Mouse (Mus musculus) brain, embryonic 14.5 days (tissue): ENCODE data around the gene Gnaz. TPM values are rescaled to one million over a fixed set of nuclear protein-coding genes. Genes with fewer than 3 reads are reported as not detected.
A peak's percentile ranks its signal among the peaks of the same experiment; 100 is the strongest.

Experiments used
- DNase-seq: peaks from one replicate; pipeline ENCODE4 v3.0.0-alpha.2; 2011; ENCODE audit warnings: low read depth
- CTCF ChIP-seq: fragments of 200-500 bp; IDR thresholded peaks from 2 replicates; pipeline ENCODE4 v1.5.1; 2012; ENCODE audit warnings: inconsistent platforms, mild to moderate bottlenecking, moderate library complexity, borderline replicate concordance; ENCODE audit not compliant: insufficient read depth, insufficient read length; ENCODE audit errors: extremely low read depth
- POLR2A ChIP-seq: fragments of 200-500 bp; IDR thresholded peaks from 2 replicates; pipeline ENCODE4 v1.6.1; 2012; ENCODE audit warnings: mild to moderate bottlenecking, inconsistent platforms, borderline replicate concordance; ENCODE audit not compliant: poor library complexity, insufficient read depth, insufficient read length, severe bottlenecking; ENCODE audit errors: extremely low read depth
- polyA plus RNA-seq: library from polyadenylated mRNA; depleted of rRNA; stranded (reverse); fragments of >200 nt; gene quantifications from 2 replicates; pipeline ENCODE4 v1.2.3, GENCODE M21; 2012; rRNA removed

The Gnaz gene
- 41.6 and 66.1 TPM in 2 replicates for polyA plus RNA-seq

GRCm38 (mm10) chr10:74966850-74967451 lies at the start of gene Gnaz:
TSS of gene Gnaz (plus strand) at chr10:74967177.
- DNase-seq: peak; percentile 99
- peak; percentile 50; the same call in 1 of the 2 replicates for TF ChIP-seq CTCF
- TF ChIP-seq POLR2A: peak; percentile 67

GRCm38 (mm10) chr10:74919277-74919676 lies 47.7 kb upstream of the Gnaz start:
- no peak for TF ChIP-seq CTCF
- no peak for TF ChIP-seq POLR2A

GRCm38 (mm10) chr10:74920853-74921567 lies 46.0 kb upstream of the Gnaz start:
- peak; percentile 86 for DNase-seq
- TF ChIP-seq CTCF: peak; percentile 83
- no peak for TF ChIP-seq POLR2A

More at GRCm38 (mm10) chr10:74919277-74919676, 47.7 kb upstream of the Gnaz start:
- no peak for DNase-seq

- no peak for TF ChIP-seq POLR2A
- TF ChIP-seq CTCF: no peak
- DNase-seq: no peak
Observed at GRCm38 (mm10) chr10:74921614-74922013, 45.4 kb upstream of the Gnaz start.

GRCm38 (mm10) chr10:74922763-74923162 lies 44.2 kb upstream of the Gnaz start:
- peak; percentile 67 for DNase-seq
- no peak for TF ChIP-seq POLR2A
- peak; percentile 67 for TF ChIP-seq CTCF

GRCm38 (mm10) chr10:74924274-74924673 lies 42.7 kb upstream of the Gnaz start:
- no peak for TF ChIP-seq CTCF
- no peak for TF ChIP-seq POLR2A

GRCm38 (mm10) chr10:74925324-74925723 lies 41.7 kb upstream of the Gnaz start:
- DNase-seq: peak; percentile 58
- TF ChIP-seq CTCF (peak; percentile 74), POLR2A (no peak)

More at GRCm38 (mm10) chr10:74924274-74924673, 42.7 kb upstream of the Gnaz start:
- DNase-seq: no peak

- no peak for TF ChIP-seq POLR2A
- no peak for TF ChIP-seq CTCF
- DNase-seq: no peak
Observed at GRCm38 (mm10) chr10:74928276-74928675, 38.7 kb upstream of the Gnaz start.

- TF ChIP-seq CTCF (peak; percentile 34; the same call in 1 of the 2 replicates), POLR2A (no peak)
- DNase-seq: no peak
Observed at GRCm38 (mm10) chr10:74929578-74929977, 37.4 kb upstream of the Gnaz start.

- peak; percentile 50 for DNase-seq
Observed at GRCm38 (mm10) chr10:74930541-74930940, 36.4 kb upstream of the Gnaz start.

GRCm38 (mm10) chr10:74931631-74932030 lies 35.3 kb upstream of the Gnaz start:
- DNase-seq: no peak
- no peak for TF ChIP-seq POLR2A
- TF ChIP-seq CTCF: no peak

More at GRCm38 (mm10) chr10:74930541-74930940, 36.4 kb upstream of the Gnaz start:
- 0 out of 2 replicates have a peak, but pooled peaks have one; percentile 14 for TF ChIP-seq CTCF
- no peak for TF ChIP-seq POLR2A
